Mouse (Mus musculus) embryonic facial prominence, embryonic 15.5 days (tissue): ENCODE data around the gene Mbd3l1. TPM values are rescaled to one million over a fixed set of nuclear protein-coding genes. Genes with fewer than 3 reads are reported as not detected.

Experiments
- ATAC-seq: fragments of 200-750 bp; cut with Nextera tagmentation; 2 replicates; pipeline ENCODE4 v1.8.0; 2017; ENCODE audit warnings: low read depth, moderate TSS enrichment; ENCODE audit not compliant: insufficient number of reproducible peaks, low FRiP score, low TSS enrichment
- H3K27ac ChIP-seq: fragments of 300-500 bp; sonication (generic); replicated peaks from 2 replicates; pipeline ENCODE4 v1.5.1; 2015; ENCODE audit warnings: mild to moderate bottlenecking, inconsistent platforms
- H3K27me3 ChIP-seq: fragments of 300-500 bp; sonication (generic); 2 replicates; pipeline ENCODE4 v1.6.1; 2015; ENCODE audit warnings: inconsistent platforms
- H3K36me3 ChIP-seq: fragments of 300-500 bp; sonication (generic); 2 replicates; pipeline ENCODE4 v1.6.1; 2015; ENCODE audit warnings: mild to moderate bottlenecking, inconsistent platforms
- H3K4me1 ChIP-seq: fragments of 300-500 bp; sonication (generic); 2 replicates; pipeline ENCODE4 v1.6.1; 2015; ENCODE audit warnings: inconsistent platforms
- H3K4me2 ChIP-seq: fragments of 300-500 bp; sonication (generic); replicated peaks from 2 replicates; pipeline ENCODE4 v1.6.1; 2015; ENCODE audit warnings: mild to moderate bottlenecking, inconsistent platforms
- H3K4me3 ChIP-seq: fragments of 300-500 bp; sonication (generic); replicated peaks from 2 replicates; pipeline ENCODE4 v1.5.1; 2015; ENCODE audit warnings: mild to moderate bottlenecking, inconsistent platforms
- H3K9ac ChIP-seq: fragments of 300-500 bp; sonication (generic); 2 replicates; pipeline ENCODE4 v1.6.1; 2015; ENCODE audit warnings: inconsistent platforms
- H3K9me3 ChIP-seq: fragments of 300-500 bp; sonication (generic); replicated peaks from 2 replicates; pipeline ENCODE4 v1.6.1; 2016; ENCODE audit warnings: inconsistent platforms
- WGBS: fragments of 180-500 bp; shearing (Covaris S2); methylation state at CpG from one replicate; pipeline ENCODE4 v1.1.7; 2015; 5-methylcytosine and 5-hydroxymethylcytosine counted together
- microRNA-seq: library from miRNA; unstranded; fragments of <30 nt; microRNA quantifications from one replicate; pipeline ENCODE4, GENCODE M21; 2016; ENCODE audit warnings: borderline number of aligned reads
- polyA plus RNA-seq: library from polyadenylated mRNA; unstranded; fragments of >200 nt; fragmentation: Nextera tagmentation; extraction: Ambion mirVana; gene quantifications from 2 replicates; pipeline ENCODE4 v1.2.1, GENCODE M21; 2015

Gene Mbd3l1
- polyA plus RNA-seq: not detected in 2 replicates

GRCm38 (mm10) chr9:18478168-18478567 is at the start of gene Mbd3l1, which contains the start of gene Zfp558:
Gene Mbd3l1, plus strand, starts transcription at chr9:18478359.
Gene Zfp558, minus strand, starts transcription at chr9:18478268.
- no peaks in the 10 kb centered on the region for H3K4me1 ChIP-seq
- H3K27ac ChIP-seq: no peak within 1 kb of the TSS
- no peak for ATAC-seq
- H3K4me2 ChIP-seq: no peak within 1 kb of the TSS
- no peak within 1 kb of the TSS for H3K4me3 ChIP-seq
- H3K36me3 ChIP-seq: no peaks in the 10 kb centered on the region
- H3K9me3 ChIP-seq: no peaks in the 10 kb centered on the region
- H3K9ac ChIP-seq: no peak within 1 kb of the TSS
- no peaks in the 10 kb centered on the region for H3K27me3 ChIP-seq
- WGBS: 71% methylated on average over 3 of the region's 3 CpGs

GRCm38 (mm10) chr9:18430354-18430753 is 47.8 kb upstream of the Mbd3l1 start, which contains the start of gene Mbd3l2:
Gene Mbd3l2, plus strand, starts transcription at chr9:18430654.
- H3K4me3 ChIP-seq: no peak within 1 kb of the TSS
- no peaks in the 10 kb centered on the region for H3K9me3 ChIP-seq
- H3K4me1 ChIP-seq: no peaks in the 10 kb centered on the region
- no peak within 1 kb of the TSS for H3K4me2 ChIP-seq
- H3K27me3 ChIP-seq: no peaks in the 10 kb centered on the region
- no peak for ATAC-seq
- H3K27ac ChIP-seq: no peak within 1 kb of the TSS
- no peak within 1 kb of the TSS for H3K9ac ChIP-seq
- H3K36me3 ChIP-seq: no peaks in the 10 kb centered on the region

- Histone ChIP-seq H3K4me2 (no peak overlapping the region), H3K27me3 (no peaks in the 10 kb centered on the region), H3K27ac (no peak overlapping the region), H3K4me3 (no peak overlapping the region), H3K36me3 (no peaks in the 10 kb centered on the region), H3K9me3 (no peaks in the 10 kb centered on the region), H3K9ac (no peak overlapping the region), H3K4me1 (no peaks in the 10 kb centered on the region)
- no peak for ATAC-seq
- WGBS: 64% methylated on average over 10 of the region's 10 CpGs
Observed at GRCm38 (mm10) chr9:18431687-18432086, 46.5 kb upstream of the Mbd3l1 start.

GRCm38 (mm10) chr9:18456520-18456919 is 21.6 kb upstream of the Mbd3l1 start:
- 85% methylated on average over 4 of the region's 4 CpGs for WGBS
- H3K27ac ChIP-seq: no peak overlapping the region
- H3K4me2 ChIP-seq: no peak overlapping the region
- H3K9me3 ChIP-seq: no peaks in the 10 kb centered on the region
- no peak for ATAC-seq
- no peaks in the 10 kb centered on the region for H3K4me1 ChIP-seq
- no peaks in the 10 kb centered on the region for H3K27me3 ChIP-seq
- H3K4me3 ChIP-seq: no peak overlapping the region
- H3K36me3 ChIP-seq: peaks cover 41% of the 10 kb centered on the region
- H3K9ac ChIP-seq: no peak overlapping the region

GRCm38 (mm10) chr9:18467350-18467749 is 10.8 kb upstream of the Mbd3l1 start:
- H3K4me2 ChIP-seq: no peak overlapping the region
- no peak overlapping the region for H3K4me3 ChIP-seq
- 69% methylated on average over 3 of the region's 3 CpGs for WGBS
- H3K9ac ChIP-seq: no peak overlapping the region
- H3K4me1 ChIP-seq: no peaks in the 10 kb centered on the region
- H3K9me3 ChIP-seq: no peaks in the 10 kb centered on the region
- no peak for ATAC-seq
- no peaks in the 10 kb centered on the region for H3K27me3 ChIP-seq
- H3K27ac ChIP-seq: no peak overlapping the region
- H3K36me3 ChIP-seq: no peaks in the 10 kb centered on the region

GRCm38 (mm10) chr9:18468005-18468404 is 10.2 kb upstream of the Mbd3l1 start:
- Histone ChIP-seq H3K4me2 (no peak overlapping the region), H3K27ac (no peak overlapping the region), H3K27me3 (no peaks in the 10 kb centered on the region), H3K9me3 (no peaks in the 10 kb centered on the region), H3K9ac (no peak overlapping the region), H3K36me3 (no peaks in the 10 kb centered on the region), H3K4me1 (no peaks in the 10 kb centered on the region), H3K4me3 (no peak overlapping the region)
- ATAC-seq: no peak
- 86% methylated on average over 3 of the region's 3 CpGs for WGBS

- H3K4me1 ChIP-seq: no peaks in the 10 kb centered on the region
- H3K36me3 ChIP-seq: no peaks in the 10 kb centered on the region
- no peaks in the 10 kb centered on the region for H3K27me3 ChIP-seq
- WGBS: 3% methylated on average over 37 of the region's 39 CpGs
- peak overlapping the region; percentile 87 for H3K27ac ChIP-seq
- peak overlapping the region; percentile 76 for H3K4me3 ChIP-seq
- ATAC-seq: peak; percentile 95
- H3K9ac ChIP-seq: peak overlapping the region; percentile 47
- no peaks in the 10 kb centered on the region for H3K9me3 ChIP-seq
- peak overlapping the region; percentile 65 for H3K4me2 ChIP-seq
Observed at GRCm38 (mm10) chr9:18473324-18474128, 4.6 kb upstream of the Mbd3l1 start.

GRCm38 (mm10) chr9:18508098-18508497 is 29.9 kb downstream of the Mbd3l1 start:
- 50% methylated on average over 2 of the region's 2 CpGs for WGBS
- no peaks in the 10 kb centered on the region for H3K27me3 ChIP-seq
- no peak overlapping the region for H3K4me3 ChIP-seq
- H3K4me1 ChIP-seq: no peaks in the 10 kb centered on the region
- H3K27ac ChIP-seq: no peak overlapping the region
- H3K36me3 ChIP-seq: no peaks in the 10 kb centered on the region
- no peak overlapping the region for H3K9ac ChIP-seq
- no peaks in the 10 kb centered on the region for H3K9me3 ChIP-seq
- no peak overlapping the region for H3K4me2 ChIP-seq
- ATAC-seq: no peak

Small RNAs within 50 kb of the gene (microRNA-seq; reads per million reads assigned to microRNA genes)
- gene Gm22854: not detected

Other genes with a start within 250 kb of the Mbd3l1 start
- gene Chordc1, start 186.2 kb upstream of the Mbd3l1 start, polyA plus RNA-seq: 106 and 116 TPM in 2 replicates
- gene Naalad2, start 75.4 kb upstream of the Mbd3l1 start, polyA plus RNA-seq: 5.3 and 6.2 TPM in 2 replicates
- gene Ubtfl1, start 73.9 kb upstream of the Mbd3l1 start, polyA plus RNA-seq: not detected in 2 replicates
- not detected in 2 replicates for gene Mbd3l2, start 47.7 kb upstream of the Mbd3l1 start, polyA plus RNA-seq
- 4.1 and 6.2 TPM in 2 replicates for gene Zfp558, start 91 bp upstream of the Mbd3l1 start, polyA plus RNA-seq
- gene Muc16, start 196.2 kb downstream of the Mbd3l1 start, polyA plus RNA-seq: 0.24 and 0.73 TPM in 2 replicates